Mouse (Mus musculus): ENCODE measurements at regions not wholly inside any gene's neighbourhood (a gene's known extent, or its start where the extent isn't known, plus 50 kb on each side); places are given as distances from the start of the nearest gene placed in this dataset.

- no peak for DNase-seq
Measured at GRCm38 (mm10) chr17:67569865-67570264, 62.7 kb downstream of the Lrrc30 start.

GRCm38 (mm10) chr17:67566216-67566615 lies 66.3 kb downstream of the Lrrc30 start:
- no peak for DNase-seq

GRCm38 (mm10) chr17:67565746-67566145 lies 66.8 kb downstream of the Lrrc30 start:
- no peak for DNase-seq

GRCm38 (mm10) chr17:67564845-67565244 lies 67.7 kb downstream of the Lrrc30 start:
- no peak for DNase-seq

- DNase-seq = no peak
Measured at GRCm38 (mm10) chr17:67563036-67563435, 69.5 kb downstream of the Lrrc30 start.

GRCm38 (mm10) chr17:67561802-67562201 lies 70.7 kb downstream of the Lrrc30 start:
- no peak for DNase-seq

- DNase-seq = no peak
Measured at GRCm38 (mm10) chr17:67557351-67557870, 75.1 kb downstream of the Lrrc30 start.

GRCm38 (mm10) chr17:67552581-67553139 lies 79.9 kb downstream of the Lrrc30 start:
- no peak for DNase-seq

- peak; percentile 42 for DNase-seq
Measured at GRCm38 (mm10) chr17:67548966-67549700, 83.4 kb downstream of the Lrrc30 start.

- DNase-seq = no peak
Measured at GRCm38 (mm10) chr17:67544410-67544809, 88.1 kb downstream of the Lrrc30 start.

- peak; percentile 17 for DNase-seq
Measured at GRCm38 (mm10) chr17:67532331-67532730, 100.2 kb downstream of the Lrrc30 start.

- DNase-seq = no peak
Measured at GRCm38 (mm10) chr17:67520848-67521411, 111.6 kb downstream of the Lrrc30 start.

GRCm38 (mm10) chr17:67515601-67516147 lies 116.8 kb downstream of the Lrrc30 start:
- peak; percentile 37 for DNase-seq

- no peak for DNase-seq
Measured at GRCm38 (mm10) chr17:67514387-67515241, 117.9 kb downstream of the Lrrc30 start.

GRCm38 (mm10) chr17:67512699-67513450 lies 119.6 kb downstream of the Lrrc30 start:
- DNase-seq = no peak

- no peak for DNase-seq
Measured at GRCm38 (mm10) chr17:67512008-67512407, 120.5 kb downstream of the Lrrc30 start.

GRCm38 (mm10) chr17:67509921-67510320 lies 122.6 kb downstream of the Lrrc30 start:
- no peak for DNase-seq

GRCm38 (mm10) chr17:67509091-67509618 lies 123.4 kb downstream of the Lrrc30 start:
- no peak for DNase-seq

GRCm38 (mm10) chr17:67508353-67508752 lies 124.2 kb downstream of the Lrrc30 start:
- DNase-seq = peak; percentile 60

- no peak for DNase-seq
Measured at GRCm38 (mm10) chr17:67506466-67506865, 126.1 kb downstream of the Lrrc30 start.

- no peak for DNase-seq
Measured at GRCm38 (mm10) chr17:67504502-67505033, 128.0 kb downstream of the Lrrc30 start.

All from retina, postnatal 1 day (tissue).